Mouse (Mus musculus) gastrocnemius, postnatal 14 days (tissue): ENCODE data around the gene Ptpdc1. TPM values are rescaled to one million over a fixed set of nuclear protein-coding genes. Genes with fewer than 3 reads are reported as not detected.
A peak's percentile ranks its signal among the peaks of the same experiment; 100 is the strongest.

Source experiments
- DNase-seq: peaks from one replicate; pipeline ENCODE4 v3.0.0; 2021; ENCODE audit warnings: mixed read lengths
- intact Hi-C: fragments of 180-260 bp; cut with DNase I; formaldehyde crosslinking; loops from one replicate; pipeline ENCODE4 v1.15.1; 2025; ENCODE audit warnings: low total_unique reads
- long read RNA-seq, 2 experiments: library from polyadenylated mRNA; stranded (forward); transcript quantifications; one replicate each; pipeline ENCODE4 v2.0.0; 2021
- total RNA-seq, 2 experiments: library from RNA; stranded (reverse); gene quantifications; 2 replicates each; pipeline ENCODE4 v1.2.3; 2021

Gene Ptpdc1
- 1 to 10 TPM; 4.9 to 7.0 TPM for total RNA-seq
- long read RNA-seq, experiment 1, full-length matches to known transcripts: 3 of 7 reads
- long read RNA-seq, experiment 1, partial matches to known transcripts: 1 of 7 reads
- long read RNA-seq, experiment 1, other reads (novel, unspliced or antisense): 3 of 7 reads
- long read RNA-seq, experiment 2, full-length matches to known transcripts: 4 of 7 reads
- long read RNA-seq, experiment 2, partial matches to known transcripts: 3 of 7 reads
- long read RNA-seq, experiment 2, other reads (novel, unspliced or antisense): 0 of 7 reads

DNA sequence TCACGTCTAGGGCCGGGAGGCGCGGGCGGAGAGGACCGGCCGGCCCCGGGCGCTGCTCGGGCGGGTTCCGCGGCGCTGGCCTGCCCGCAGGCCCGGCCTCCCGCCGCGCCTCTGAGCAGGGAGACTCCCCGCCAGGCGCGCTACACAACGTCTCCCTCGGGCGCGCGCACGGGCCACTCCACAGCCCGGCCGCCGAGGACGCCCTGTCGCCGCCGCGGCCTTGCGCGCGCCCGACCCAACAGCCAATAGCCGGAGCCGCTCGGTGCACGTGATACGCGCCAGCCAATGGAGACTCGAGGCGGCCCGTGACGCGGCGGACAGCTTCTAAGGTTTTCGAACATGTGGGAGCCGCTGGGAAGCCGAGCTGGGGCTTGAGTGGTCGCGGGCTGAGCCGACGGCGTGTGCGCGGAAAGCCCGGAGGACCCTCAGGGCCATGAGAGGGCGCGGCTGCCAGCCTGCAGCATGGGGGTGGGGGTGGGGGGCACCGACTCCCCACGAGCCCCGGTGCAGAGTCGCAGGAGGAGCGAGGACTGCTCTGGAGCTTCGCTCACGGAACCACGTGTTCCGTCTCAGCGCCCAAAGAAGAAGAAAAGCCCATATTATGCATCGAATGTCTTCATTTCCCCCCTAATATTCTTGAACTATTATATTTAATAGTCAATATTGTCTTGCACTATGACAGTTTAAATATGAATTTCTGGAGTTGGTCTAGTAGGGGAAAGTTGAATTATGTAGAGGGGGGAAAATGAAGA lies at the start of gene Ptpdc1:
TSS of gene Ptpdc1 (minus strand) at position 232 of the 752 bp plus-strand sequence.
- intact Hi-C loops: no loop called here
- peak; percentile 98 for DNase-seq

DNA sequence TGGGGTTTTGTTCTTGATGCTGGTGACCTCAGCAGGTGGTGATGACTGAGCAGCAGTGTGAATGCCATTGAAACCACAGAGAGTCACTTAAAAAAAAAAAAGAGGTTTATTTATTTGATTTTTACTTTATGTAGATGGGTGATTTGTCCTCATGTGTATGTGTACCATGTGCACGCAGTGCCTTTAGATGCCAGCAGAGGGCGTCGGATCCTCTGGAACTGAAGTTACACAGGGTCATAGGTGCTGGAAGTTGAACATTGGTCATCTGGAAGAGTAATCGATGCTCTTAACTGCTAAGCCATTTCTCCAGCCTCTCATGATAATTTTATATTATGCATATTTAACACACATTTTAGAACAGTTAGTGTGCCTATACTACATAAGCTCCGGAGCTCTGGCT lies 49.1 kb upstream of the Ptpdc1 start:
- intact Hi-C loops: no loop called here

DNA sequence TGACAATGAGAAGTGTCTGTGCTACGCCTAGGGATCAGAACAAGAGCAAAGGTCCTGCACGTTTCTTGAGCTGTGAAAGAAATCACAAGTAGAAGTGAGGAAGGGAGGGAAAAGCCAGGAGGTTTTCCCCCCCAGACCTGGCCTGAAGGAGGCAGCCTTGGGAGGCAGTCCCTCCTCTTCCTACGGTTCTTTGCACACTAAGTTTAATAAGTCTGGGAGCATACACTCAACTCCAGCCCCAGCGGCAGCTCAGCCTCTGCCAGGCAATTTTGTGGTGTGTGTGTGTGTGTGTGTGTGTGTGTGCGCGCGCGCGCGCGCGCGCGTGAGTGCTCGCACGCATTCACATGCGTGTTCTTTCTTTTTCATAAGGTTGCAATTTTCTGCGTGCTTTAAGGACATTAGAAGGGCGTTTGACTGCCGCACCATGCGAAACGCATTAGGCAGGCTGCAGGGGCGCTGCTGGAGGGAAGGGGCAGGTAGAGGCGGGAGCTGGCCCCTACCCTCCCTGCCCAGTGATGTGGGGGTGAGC lies 46.9 kb upstream of the Ptpdc1 start:
- intact Hi-C loops: no loop called here
- DNase-seq: no peak

More for the DNA sequence above, 49.1 kb upstream of the Ptpdc1 start:
- DNase-seq: no peak

DNA sequence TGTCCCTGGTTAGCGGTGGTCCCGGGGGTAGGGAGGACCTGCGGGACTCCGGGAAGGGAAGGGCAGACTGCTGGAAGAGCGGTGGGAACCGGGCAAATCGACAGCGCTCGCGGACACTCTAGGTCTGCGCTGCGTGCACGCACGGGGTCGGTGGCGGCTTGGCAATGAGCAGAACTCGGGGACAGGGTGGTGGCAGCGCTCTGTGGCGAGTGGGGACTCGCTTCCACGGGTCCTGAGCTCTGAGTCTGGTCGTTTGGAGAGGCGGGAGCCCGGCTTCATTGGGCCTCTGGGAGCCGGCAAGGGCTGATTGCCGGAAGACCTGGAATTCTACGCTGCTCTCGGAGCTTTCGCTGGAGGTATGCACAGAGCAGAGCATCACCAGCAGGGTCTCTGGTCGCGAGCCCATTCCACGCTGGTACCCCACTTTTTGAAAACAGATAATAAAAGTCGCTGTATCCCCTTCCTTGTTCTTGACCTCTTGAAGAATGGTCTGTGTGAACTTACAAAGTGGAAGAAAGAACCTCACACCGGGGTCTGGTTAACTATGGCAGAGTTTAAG lies 43.6 kb upstream of the Ptpdc1 start:
- DNase-seq: no peak
- intact Hi-C loops: no loop called here

DNA sequence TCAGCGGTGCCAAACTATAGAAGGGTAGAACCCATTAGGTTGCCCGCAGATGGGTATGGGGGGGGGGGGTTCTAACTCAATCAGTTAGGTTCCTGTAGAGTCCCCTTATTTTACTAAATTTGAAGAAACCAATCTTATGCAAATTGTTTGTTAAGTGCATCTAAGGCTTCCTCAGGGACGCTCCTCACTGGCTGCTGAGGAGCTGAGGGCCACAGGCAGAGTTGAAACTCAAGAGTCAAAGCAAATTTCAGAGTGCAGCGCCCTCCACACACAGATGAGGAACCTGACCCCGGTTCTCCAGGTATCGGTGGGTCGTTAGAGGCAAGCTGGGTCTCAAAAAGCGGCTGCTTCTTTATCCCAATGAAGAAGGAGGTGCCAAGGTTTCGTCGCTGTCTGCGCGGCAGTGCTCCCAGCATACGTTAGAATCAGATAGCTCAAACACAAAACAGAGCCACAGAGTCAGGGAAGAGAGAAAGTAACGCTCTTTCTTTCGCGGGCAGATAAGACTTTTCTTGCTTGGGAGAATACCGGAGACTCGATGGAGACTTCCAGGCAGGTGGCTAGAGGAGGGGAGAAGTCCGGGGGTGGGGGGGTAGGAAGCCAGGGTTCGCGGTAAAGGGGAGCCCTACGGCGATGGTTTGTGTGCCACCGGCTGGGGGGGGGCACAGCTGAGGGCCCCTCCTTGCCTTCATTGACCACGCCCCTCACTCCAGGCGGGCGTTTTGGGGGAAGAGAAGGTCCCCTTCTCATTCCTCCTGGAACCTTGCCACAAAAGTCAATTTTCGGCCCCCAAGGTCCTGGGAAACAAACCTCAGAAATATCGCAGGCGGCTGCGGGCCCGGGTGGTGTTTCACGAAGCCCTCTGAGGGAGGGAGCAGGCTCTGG lies 42.9 kb upstream of the Ptpdc1 start:
- DNase-seq: no peak
- intact Hi-C loops: no loop called here

DNA sequence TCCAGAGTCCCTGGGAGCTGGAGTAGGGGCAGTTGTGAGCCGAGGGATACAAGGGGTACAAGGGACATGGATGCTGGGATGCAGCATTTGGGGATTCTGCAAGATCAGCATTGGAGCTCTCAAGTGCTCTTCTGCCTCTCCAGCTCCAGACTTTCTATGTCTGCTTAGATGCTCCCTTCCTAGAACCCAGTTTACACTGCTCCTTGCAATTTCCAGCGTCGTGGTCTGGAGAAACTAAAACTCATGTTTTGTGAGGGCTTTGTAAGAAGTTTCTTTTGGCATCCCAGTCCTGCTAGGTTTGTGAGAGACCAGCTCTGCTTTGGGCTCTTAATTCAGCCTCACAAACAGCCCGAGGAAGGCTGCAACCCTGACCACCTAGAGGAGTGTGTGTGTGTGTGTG lies 42.0 kb upstream of the Ptpdc1 start:
- no peak for DNase-seq
- intact Hi-C loops: no loop called here

DNA sequence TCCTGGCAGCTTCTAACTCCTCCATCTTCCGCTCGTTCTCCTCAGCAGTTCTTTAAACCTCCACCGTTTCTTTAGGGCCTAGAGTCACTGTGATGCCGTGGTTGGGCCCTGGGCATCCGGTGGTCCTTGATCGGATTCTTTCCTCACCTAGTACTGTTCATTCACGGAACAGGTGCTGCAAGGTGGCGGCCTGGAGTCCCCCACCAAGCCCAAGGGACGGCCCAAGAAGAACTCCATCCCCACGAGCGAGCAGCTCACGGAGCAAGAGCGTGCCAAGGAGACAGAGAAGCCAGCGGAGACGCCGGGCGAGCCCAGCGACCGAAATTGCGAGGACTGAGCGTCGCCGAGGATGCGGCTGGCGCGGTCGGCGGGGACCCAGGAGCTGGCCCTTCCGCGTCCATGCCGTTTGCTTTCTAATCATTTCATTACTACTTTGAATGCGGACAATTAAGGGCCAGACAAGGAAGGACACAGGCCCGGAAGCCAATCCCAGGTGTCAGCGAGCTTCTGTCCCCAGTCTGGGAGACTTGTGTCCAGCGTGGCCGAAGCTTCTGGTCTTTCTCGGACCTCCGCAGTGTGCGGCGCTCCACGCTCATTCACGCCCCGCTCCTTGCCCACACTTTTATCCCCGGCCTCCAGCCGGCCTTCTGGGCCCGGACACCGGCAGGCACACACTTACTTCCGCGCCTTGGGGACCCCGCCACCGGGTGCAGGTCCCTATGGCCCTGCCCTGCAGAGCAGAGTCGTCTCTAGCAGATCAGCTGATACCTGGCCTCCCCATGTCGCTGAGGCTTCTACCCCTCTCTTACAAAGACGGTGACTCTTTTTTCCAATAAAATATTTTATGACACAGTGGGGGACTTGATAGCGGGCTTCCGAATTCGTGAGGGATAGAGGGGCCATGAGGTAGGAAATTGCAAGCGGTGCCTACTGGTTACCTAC lies 40.5 kb upstream of the Ptpdc1 start:
- intact Hi-C loops: no loop called here
- no peak for DNase-seq

DNA sequence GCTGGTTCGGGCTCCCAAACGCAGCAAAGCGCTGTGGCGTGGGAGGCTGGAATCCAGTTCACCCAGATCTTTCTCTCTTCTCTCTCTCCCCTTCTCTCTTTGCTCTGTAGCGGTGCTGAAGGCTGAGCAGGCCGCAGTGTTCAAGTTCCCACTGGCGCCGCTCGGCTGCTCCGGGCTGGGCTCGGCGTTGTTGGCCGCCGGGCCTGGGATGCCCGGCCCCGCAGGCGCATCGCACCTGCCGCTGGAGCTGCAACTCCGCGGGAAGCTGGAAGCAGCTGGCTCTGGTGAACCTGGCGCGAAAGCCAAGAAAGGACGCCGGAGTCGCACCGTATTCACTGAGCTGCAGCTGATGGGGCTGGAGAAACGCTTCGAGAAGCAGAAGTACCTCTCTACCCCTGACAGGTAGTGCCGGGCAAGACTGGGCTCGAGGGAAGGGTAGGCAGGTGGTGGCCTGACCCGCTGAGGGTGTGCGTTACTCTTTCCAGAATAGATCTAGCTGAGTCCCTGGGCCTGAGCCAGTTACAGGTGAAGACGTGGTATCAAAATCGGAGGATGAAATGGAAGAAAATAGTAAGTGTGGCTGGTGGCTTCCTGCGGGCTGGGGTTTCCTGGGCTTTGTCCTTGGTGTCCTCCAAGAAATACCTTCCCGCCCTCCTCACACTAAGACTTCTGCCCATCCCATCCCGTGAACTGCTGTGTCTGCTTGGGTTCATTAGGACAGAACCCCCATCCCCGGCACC lies 39.6 kb upstream of the Ptpdc1 start:
- no peak for DNase-seq
- intact Hi-C loops: no loop called here

DNA sequence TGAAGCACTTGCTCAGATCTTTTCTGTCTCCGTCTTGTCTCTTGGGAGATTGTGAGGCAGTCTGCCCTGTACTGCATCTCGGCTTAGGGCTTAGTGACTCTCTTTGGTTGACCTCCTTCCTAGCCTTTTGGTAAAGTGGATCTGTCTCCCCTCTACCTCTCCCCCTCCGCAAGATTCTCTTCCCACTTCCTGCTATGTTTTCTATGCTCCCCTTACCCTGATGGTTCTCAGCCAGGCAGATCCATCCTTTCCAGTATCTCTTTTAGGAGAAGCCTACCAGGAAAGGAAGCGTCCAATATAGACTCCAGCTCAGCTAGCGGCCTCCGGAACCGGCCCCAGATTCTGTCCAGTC lies 38.5 kb upstream of the Ptpdc1 start:
- no peak for DNase-seq
- intact Hi-C loops: no loop called here

DNA sequence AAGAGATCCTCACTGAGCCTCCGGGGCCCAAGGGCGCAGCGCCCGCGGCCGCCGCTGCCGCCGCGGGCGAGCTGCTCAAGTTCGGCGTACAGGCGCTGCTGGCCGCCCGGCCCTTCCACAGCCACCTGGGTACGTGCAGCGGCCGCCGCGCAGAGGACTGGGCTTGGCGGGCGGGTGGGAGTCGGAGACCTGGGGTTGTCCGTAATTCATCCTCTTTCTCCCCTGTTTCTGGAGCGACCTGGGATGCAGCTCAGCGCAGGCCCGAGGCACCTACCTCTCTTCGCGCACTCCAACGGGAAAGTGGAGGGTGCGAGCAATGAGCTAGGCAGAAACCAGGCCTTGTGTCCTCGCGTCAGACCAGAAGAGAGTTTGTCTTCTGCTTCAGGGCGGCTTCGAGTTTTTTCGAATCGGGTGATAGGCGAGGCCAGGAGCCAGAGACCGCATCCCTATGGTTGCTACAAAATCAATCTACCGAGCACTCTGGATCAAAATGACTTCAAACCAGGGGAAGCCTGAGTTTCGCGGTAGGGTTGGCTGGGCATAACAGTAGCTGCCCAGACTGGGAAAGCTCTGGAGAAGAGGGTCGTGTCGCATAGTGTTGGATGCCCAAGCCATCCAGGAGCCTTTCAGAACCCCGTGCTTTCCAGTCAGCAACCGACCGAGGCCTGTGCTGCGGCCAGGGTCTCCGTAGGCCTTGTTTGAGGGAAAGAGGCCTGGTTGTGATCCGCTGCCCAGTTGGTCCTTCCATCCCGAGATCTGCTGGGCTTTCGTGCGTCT lies 37.9 kb upstream of the Ptpdc1 start:
- DNase-seq: no peak
- intact Hi-C loops: no loop called here

DNA sequence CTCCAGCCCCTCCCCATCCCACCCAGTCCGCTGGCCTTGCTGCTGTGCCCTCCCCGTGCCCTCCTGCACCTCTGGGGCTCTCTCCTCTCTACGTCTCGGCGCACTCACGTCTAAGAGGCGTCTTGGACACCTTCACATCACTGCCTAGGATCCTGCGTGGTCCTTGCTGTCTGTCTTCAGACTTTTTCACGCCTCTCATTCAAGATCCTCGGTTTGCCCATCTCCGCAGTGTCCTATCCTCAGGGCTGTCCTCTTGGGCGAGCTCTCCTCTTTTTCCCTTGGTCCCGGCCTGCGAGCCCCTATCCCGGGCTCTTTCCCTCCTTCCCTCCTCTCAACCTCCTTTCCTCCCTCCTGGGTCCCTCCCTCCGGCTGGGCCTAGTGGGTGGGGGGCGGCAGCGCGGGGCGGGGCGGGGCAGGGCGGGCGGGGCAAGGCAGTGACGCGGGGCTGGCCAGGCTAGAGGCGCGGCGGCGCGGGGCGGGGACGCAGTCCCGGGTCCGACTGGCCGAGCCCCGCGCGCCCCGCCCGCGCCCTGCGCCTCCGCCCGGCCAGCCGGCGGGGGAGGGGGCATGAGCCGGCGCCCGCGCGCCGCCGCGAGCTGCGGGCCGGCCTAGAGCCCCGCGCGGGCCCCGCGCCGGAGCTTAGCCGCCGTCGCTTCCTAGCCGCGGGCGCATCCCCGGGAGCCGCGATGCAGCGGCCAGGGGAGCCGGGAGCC lies 37.1 kb upstream of the Ptpdc1 start, which contains the start of gene Barx1:
TSS of gene Barx1 (plus strand) at position 568 of the 713 bp plus-strand sequence.
- intact Hi-C loops: no loop called here
- DNase-seq: no peak

DNA sequence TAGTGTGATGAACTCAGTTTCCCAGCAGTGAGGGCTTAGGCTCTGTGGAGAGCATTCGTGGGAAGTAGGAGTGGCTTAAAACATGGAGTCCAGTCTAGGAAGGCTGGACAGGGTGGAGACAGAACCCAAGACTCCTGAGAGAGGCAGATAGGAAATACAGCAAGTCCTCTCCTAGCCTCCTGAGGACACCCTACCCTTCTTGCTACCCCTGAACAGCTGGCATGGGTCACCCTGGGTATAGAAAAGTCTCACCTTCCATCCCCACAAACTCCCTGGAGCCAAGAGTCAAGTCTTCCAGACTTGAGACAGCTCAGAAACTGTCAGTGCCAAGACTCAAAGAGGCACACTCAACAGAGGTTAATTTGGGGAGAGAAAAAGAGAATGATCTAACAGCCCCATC lies 36.1 kb upstream of the Ptpdc1 start:
- no peak for DNase-seq
- intact Hi-C loops: no loop called here

DNA sequence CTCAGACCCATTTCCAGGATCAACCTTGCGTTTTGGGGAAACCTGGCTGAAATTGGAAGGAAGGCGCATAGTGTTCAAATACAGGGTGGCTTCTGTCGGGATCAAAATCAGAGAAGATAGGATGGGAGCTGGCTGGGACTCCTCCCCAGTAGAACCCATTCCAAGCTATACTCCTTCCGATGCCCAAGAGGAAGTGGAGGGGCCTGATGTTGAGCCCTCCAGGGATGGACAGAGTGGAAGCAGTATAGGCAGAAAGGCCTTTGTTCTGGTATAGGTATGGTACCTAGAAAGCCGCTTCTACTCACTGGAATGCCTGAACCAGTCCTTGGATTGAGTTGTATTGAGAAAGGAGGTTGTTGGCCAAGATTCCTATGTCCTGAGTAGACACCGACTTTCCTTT lies 35.3 kb upstream of the Ptpdc1 start:
- DNase-seq: no peak
- intact Hi-C loops: no loop called here

DNA sequence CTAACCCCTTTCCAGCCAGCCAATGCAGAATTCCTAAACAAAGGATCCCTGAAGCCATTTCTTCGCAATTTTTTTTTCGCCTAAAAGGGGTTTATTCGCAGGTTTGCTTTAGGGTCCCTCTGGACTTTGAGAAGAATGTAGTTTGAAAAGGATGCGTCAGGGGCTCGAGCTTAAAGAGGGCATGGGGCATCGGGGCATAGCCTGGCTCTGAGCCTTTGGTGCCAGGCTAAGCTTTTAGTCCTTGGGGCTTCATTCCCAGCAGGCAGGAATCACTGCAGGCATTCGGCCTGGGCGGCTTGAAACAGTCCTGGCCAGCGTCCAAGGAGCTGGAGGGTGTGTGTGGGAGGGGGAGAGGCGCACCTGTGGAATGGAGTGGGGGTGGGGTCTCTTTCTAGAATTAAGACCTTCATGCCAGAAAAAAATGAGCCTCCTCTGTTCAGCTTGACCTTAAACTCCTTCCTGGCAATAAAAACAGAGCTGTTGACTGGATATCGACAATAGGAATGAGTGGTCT lies 34.8 kb upstream of the Ptpdc1 start:
- intact Hi-C loops: no loop called here
- no peak for DNase-seq

DNA sequence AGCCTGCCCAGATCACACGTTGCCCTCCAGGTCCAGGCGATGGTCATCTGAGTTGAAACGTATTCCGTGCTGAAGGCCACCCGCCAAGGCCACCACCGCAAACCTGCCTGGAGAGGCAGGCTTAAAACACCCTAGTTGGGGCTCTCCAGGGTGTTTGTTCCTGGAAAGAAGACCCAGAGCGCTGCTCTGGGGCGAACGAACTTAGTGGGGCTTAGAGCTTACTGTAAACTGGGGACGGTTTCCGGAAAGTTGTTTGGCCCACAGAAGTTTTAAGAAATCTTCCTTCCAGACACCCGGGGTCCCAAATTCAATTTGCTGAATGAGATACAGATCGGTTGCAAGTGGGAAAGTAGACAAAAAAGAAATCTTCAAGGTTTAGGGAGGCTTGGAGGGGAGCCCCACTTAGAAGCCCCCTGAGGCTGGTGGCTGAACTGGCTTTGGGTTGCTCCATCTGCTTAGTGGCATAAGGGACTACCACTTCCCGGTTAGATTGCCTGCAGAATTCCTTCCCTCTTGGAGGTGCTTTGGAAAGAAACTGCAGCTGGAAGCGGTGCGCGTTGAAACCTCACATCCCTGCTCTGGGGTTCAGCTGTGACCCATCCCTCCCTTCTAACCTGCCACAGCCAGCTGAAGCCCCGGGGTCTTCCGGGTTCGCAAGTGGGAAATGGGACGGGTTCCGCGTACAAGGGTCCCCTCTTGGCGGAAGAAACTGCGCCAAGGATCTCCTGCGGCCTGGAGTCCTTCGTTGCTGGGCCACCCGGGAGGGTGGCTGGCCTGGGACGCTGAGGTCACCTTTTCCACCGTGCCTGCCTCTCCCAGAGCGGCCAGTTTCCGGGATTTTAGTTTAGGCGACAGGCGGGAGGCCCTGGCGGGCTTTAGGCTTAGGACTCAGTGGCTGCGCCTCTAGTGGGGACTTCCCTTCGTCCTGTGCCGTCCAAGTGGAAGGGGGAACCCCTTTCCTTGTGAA lies 34.1 kb upstream of the Ptpdc1 start:
- no peak for DNase-seq
- intact Hi-C loops: loop anchor here (10.0 kb wide), 1 partner anchor 515 kb away; no protein-coding TSS in a partner anchor
